Mouse (Mus musculus) heart, embryonic 12.5 days (tissue): ENCODE measurements around the gene Zfp692. TPM values are rescaled to one million over a fixed set of nuclear protein-coding genes. Genes with fewer than 3 reads are reported as not detected.

Experiments
- ATAC-seq: fragments of 200-750 bp; cut with Nextera tagmentation; 2 replicates; pipeline ENCODE4 v1.8.0; 2017; ENCODE audit warnings: moderate TSS enrichment, moderate library complexity; ENCODE audit not compliant: insufficient number of reproducible peaks, low FRiP score
- H3K27ac ChIP-seq: fragments of 300-500 bp; sonication (generic); 2 replicates; pipeline ENCODE4 v1.5.1; 2016; ENCODE audit warnings: mild to moderate bottlenecking, moderate library complexity; ENCODE audit not compliant: poor library complexity, severe bottlenecking
- H3K27me3 ChIP-seq: fragments of 300-500 bp; sonication (generic); replicated peaks from 2 replicates; pipeline ENCODE4 v1.6.1; 2016; ENCODE audit warnings: mild to moderate bottlenecking, moderate library complexity
- H3K36me3 ChIP-seq: fragments of 300-500 bp; sonication (generic); 2 replicates; pipeline ENCODE4 v1.6.1; 2016; ENCODE audit warnings: mild to moderate bottlenecking, moderate library complexity
- H3K4me1 ChIP-seq: fragments of 300-500 bp; sonication (generic); replicated peaks from 2 replicates; pipeline ENCODE4 v1.6.1; 2016; ENCODE audit warnings: mild to moderate bottlenecking
- H3K4me2 ChIP-seq: fragments of 300-500 bp; sonication (generic); 2 replicates; pipeline ENCODE4 v1.6.1; 2016; ENCODE audit warnings: mild to moderate bottlenecking, moderate library complexity
- H3K4me3 ChIP-seq: fragments of 300-500 bp; sonication (generic); 2 replicates; pipeline ENCODE4 v1.5.1; 2016; ENCODE audit warnings: mild to moderate bottlenecking
- H3K9ac ChIP-seq: fragments of 300-500 bp; sonication (generic); 2 replicates; pipeline ENCODE4 v1.6.1; 2016; ENCODE audit warnings: mild to moderate bottlenecking, moderate library complexity
- H3K9me3 ChIP-seq: fragments of 300-500 bp; sonication (generic); replicated peaks from 2 replicates; pipeline ENCODE4 v1.6.1; 2016; ENCODE audit warnings: mild to moderate bottlenecking, moderate library complexity
- WGBS: fragments of 180-500 bp; shearing (Covaris S2); methylation state at CpG from one replicate; pipeline ENCODE4 v1.1.7; 2016; 5-methylcytosine and 5-hydroxymethylcytosine counted together
- polyA plus RNA-seq: library from polyadenylated mRNA; unstranded; fragments of >200 nt; fragmentation: Nextera tagmentation; extraction: Ambion mirVana; gene quantifications from 2 replicates; pipeline ENCODE4 v1.2.1, GENCODE M21; 2016

Zfp692 gene
- polyA plus RNA-seq, result 14.9 and 15.5 TPM in 2 replicates

GRCm38 (mm10) chr11:58306860-58307308 is at the start of gene Zfp692:
Gene Zfp692 (plus strand): TSS chr11:58307069.
- peaks cover 5% of the 10 kb centered on the region; the same call in 1 of the 2 replicates for H3K36me3 ChIP-seq
- H3K9ac ChIP-seq, result peak within 1 kb of the TSS; percentile 85
- H3K9me3 ChIP-seq, result no peaks in the 10 kb centered on the region
- H3K4me1 ChIP-seq, result peaks cover 14% of the 10 kb centered on the region
- H3K27me3 ChIP-seq, result no peaks in the 10 kb centered on the region; the same call in 1 of the 2 replicates
- WGBS, result under 1% methylated on average over 34 of the region's 34 CpGs
- peak within 1 kb of the TSS; percentile 99 for H3K4me2 ChIP-seq
- peak; percentile 74 for ATAC-seq
- peak within 1 kb of the TSS; percentile 56 for H3K4me3 ChIP-seq
- H3K27ac ChIP-seq, result no peak within 1 kb of the TSS

GRCm38 (mm10) chr11:58257816-58258215 is 49.1 kb upstream of the Zfp692 start:
- H3K36me3 ChIP-seq, result no peaks in the 10 kb centered on the region
- no peaks in the 10 kb centered on the region for H3K4me1 ChIP-seq
- no peak overlapping the region for H3K4me3 ChIP-seq
- no peaks in the 10 kb centered on the region for H3K9me3 ChIP-seq
- H3K4me2 ChIP-seq, result no peak overlapping the region
- 80% methylated on average over 5 of the region's 5 CpGs for WGBS
- no peaks in the 10 kb centered on the region for H3K27me3 ChIP-seq
- H3K9ac ChIP-seq, result no peak overlapping the region
- ATAC-seq, result no peak
- no peak overlapping the region for H3K27ac ChIP-seq

GRCm38 (mm10) chr11:58260156-58260555 is 46.7 kb upstream of the Zfp692 start:
- no peaks in the 10 kb centered on the region for H3K36me3 ChIP-seq
- H3K4me3 ChIP-seq, result no peak overlapping the region
- no peak overlapping the region for H3K4me2 ChIP-seq
- no peaks in the 10 kb centered on the region for H3K27me3 ChIP-seq
- H3K27ac ChIP-seq, result no peak overlapping the region
- 78% methylated on average over 4 of the region's 4 CpGs for WGBS
- H3K4me1 ChIP-seq, result no peaks in the 10 kb centered on the region
- no peak for ATAC-seq
- H3K9ac ChIP-seq, result no peak overlapping the region
- no peaks in the 10 kb centered on the region for H3K9me3 ChIP-seq

- Histone ChIP-seq H3K9me3 (no peaks in the 10 kb centered on the region), H3K27me3 (no peaks in the 10 kb centered on the region), H3K4me3 (no peak overlapping the region), H3K36me3 (no peaks in the 10 kb centered on the region), H3K4me2 (no peak overlapping the region), H3K9ac (no peak overlapping the region), H3K27ac (no peak overlapping the region), H3K4me1 (no peaks in the 10 kb centered on the region)
- WGBS, result 82% methylated on average over 4 of the region's 4 CpGs
- ATAC-seq, result no peak
These were observed 45.0 kb upstream of the Zfp692 start for GRCm38 (mm10) chr11:58261826-58262225.

GRCm38 (mm10) chr11:58262336-58262735 is 44.5 kb upstream of the Zfp692 start:
- 87% methylated on average over 3 of the region's 3 CpGs for WGBS
- Histone ChIP-seq H3K27ac (no peak overlapping the region), H3K9me3 (no peaks in the 10 kb centered on the region), H3K4me3 (no peak overlapping the region), H3K4me1 (no peaks in the 10 kb centered on the region), H3K36me3 (no peaks in the 10 kb centered on the region), H3K9ac (no peak overlapping the region), H3K4me2 (no peak overlapping the region), H3K27me3 (no peaks in the 10 kb centered on the region)
- ATAC-seq, result no peak

- WGBS, result 70% methylated on average over 2 of the region's 2 CpGs
- no peak overlapping the region for H3K27ac ChIP-seq
- H3K9me3 ChIP-seq, result no peaks in the 10 kb centered on the region
- no peak overlapping the region for H3K9ac ChIP-seq
- no peak overlapping the region for H3K4me2 ChIP-seq
- H3K4me3 ChIP-seq, result no peak overlapping the region
- no peaks in the 10 kb centered on the region for H3K36me3 ChIP-seq
- ATAC-seq, result no peak
- H3K27me3 ChIP-seq, result 0 out of 2 replicates have a peak, but pooled peaks cover 2% of the 10 kb centered on the region
- no peaks in the 10 kb centered on the region for H3K4me1 ChIP-seq
These were observed 43.4 kb upstream of the Zfp692 start for GRCm38 (mm10) chr11:58263516-58263915.

- no peak overlapping the region for H3K4me2 ChIP-seq
- H3K27me3 ChIP-seq, result 0 out of 2 replicates have a peak, but pooled peaks cover 4% of the 10 kb centered on the region
- ATAC-seq, result no peak
- H3K4me1 ChIP-seq, result no peaks in the 10 kb centered on the region
- H3K9me3 ChIP-seq, result no peaks in the 10 kb centered on the region
- WGBS, result 77% methylated on average over 9 of the region's 9 CpGs
- H3K36me3 ChIP-seq, result no peaks in the 10 kb centered on the region
- H3K27ac ChIP-seq, result no peak overlapping the region
- no peak overlapping the region for H3K9ac ChIP-seq
- no peak overlapping the region for H3K4me3 ChIP-seq
These were observed 42.3 kb upstream of the Zfp692 start for GRCm38 (mm10) chr11:58264546-58264945.

GRCm38 (mm10) chr11:58268285-58268684 is 38.6 kb upstream of the Zfp692 start:
- no peak for ATAC-seq
- H3K9ac ChIP-seq, result no peak overlapping the region
- WGBS, result 85% methylated on average over 3 of the region's 3 CpGs
- no peaks in the 10 kb centered on the region for H3K4me1 ChIP-seq
- no peak overlapping the region for H3K4me2 ChIP-seq
- no peaks in the 10 kb centered on the region for H3K36me3 ChIP-seq
- no peaks in the 10 kb centered on the region for H3K9me3 ChIP-seq
- H3K27me3 ChIP-seq, result peaks cover 10% of the 10 kb centered on the region; the same call in 1 of the 2 replicates
- no peak overlapping the region for H3K27ac ChIP-seq
- no peak overlapping the region for H3K4me3 ChIP-seq

GRCm38 (mm10) chr11:58274572-58274971 is 32.3 kb upstream of the Zfp692 start, which contains the start of gene 4930438A08Rik:
Gene 4930438A08Rik (plus strand): TSS chr11:58274799.
- H3K27ac ChIP-seq, result no peak within 1 kb of the TSS
- no peaks in the 10 kb centered on the region for H3K4me1 ChIP-seq
- ATAC-seq, result no peak
- H3K4me3 ChIP-seq, result no peak within 1 kb of the TSS
- H3K9me3 ChIP-seq, result no peaks in the 10 kb centered on the region
- H3K4me2 ChIP-seq, result no peak within 1 kb of the TSS
- H3K9ac ChIP-seq, result no peak within 1 kb of the TSS
- 41% methylated on average over 2 of the region's 2 CpGs for WGBS
- H3K36me3 ChIP-seq, result no peaks in the 10 kb centered on the region
- H3K27me3 ChIP-seq, result peaks cover 16% of the 10 kb centered on the region

GRCm38 (mm10) chr11:58275756-58276155 is 31.1 kb upstream of the Zfp692 start:
- WGBS, result 70% methylated on average over 4 of the region's 4 CpGs
- Histone ChIP-seq H3K27me3 (peaks cover 20% of the 10 kb centered on the region), H3K4me2 (no peak overlapping the region), H3K36me3 (no peaks in the 10 kb centered on the region), H3K27ac (no peak overlapping the region), H3K9me3 (no peaks in the 10 kb centered on the region), H3K4me3 (no peak overlapping the region), H3K4me1 (no peaks in the 10 kb centered on the region), H3K9ac (no peak overlapping the region)
- ATAC-seq, result no peak

GRCm38 (mm10) chr11:58281970-58282496 is 24.8 kb upstream of the Zfp692 start:
- H3K4me1 ChIP-seq, result no peaks in the 10 kb centered on the region
- H3K4me3 ChIP-seq, result no peak overlapping the region
- no peak for ATAC-seq
- no peak overlapping the region for H3K4me2 ChIP-seq
- peaks cover 24% of the 10 kb centered on the region for H3K27me3 ChIP-seq
- H3K9ac ChIP-seq, result no peak overlapping the region
- no peaks in the 10 kb centered on the region for H3K9me3 ChIP-seq
- no peaks in the 10 kb centered on the region for H3K36me3 ChIP-seq
- H3K27ac ChIP-seq, result no peak overlapping the region
- 82% methylated on average over 13 of the region's 13 CpGs for WGBS

- Histone ChIP-seq H3K27me3 (peaks cover 24% of the 10 kb centered on the region), H3K36me3 (no peaks in the 10 kb centered on the region), H3K4me2 (no peak overlapping the region), H3K4me3 (no peak overlapping the region), H3K9me3 (no peaks in the 10 kb centered on the region), H3K27ac (no peak overlapping the region), H3K9ac (no peak overlapping the region), H3K4me1 (no peaks in the 10 kb centered on the region)
- 74% methylated on average over 5 of the region's 5 CpGs for WGBS
- no peak for ATAC-seq
These were observed 24.4 kb upstream of the Zfp692 start for GRCm38 (mm10) chr11:58282518-58282917.
